Mouse (Mus musculus) frontal cortex, adult (tissue): Measurements from ENCODE around the gene Brd9.
"Not testable (repeated sequence)": the region's sequence is repeated elsewhere in the genome, so short reads cannot be mapped to it uniquely, and the experiment has no call there.

ENCODE experiments used
- ATAC-seq: cut with Nextera tagmentation; 2 replicates; pipeline ENCODE4 v1.9.2; 2017; ENCODE audit warnings: mild to moderate bottlenecking, moderate library complexity, mixed read lengths; ENCODE audit not compliant: low TSS enrichment

Gene Brd9

DNA sequence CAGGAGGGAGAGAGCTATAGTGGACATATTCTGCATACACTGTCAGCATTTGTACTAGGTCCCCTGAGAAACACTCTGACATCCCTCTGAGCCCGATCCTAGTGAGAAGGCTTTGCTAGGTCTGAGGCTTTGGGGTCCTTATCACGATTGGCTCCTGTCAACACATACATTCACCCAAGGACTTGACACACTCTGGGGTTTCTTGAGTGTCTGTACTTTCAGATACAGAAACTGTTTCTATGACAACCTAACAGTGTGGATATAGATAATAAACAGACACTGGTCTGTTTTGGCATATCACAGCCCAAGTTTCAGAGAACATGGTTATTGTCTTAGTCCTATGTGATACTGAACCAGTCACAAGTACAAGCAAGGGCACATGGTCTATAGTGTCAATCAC, 53.1 kb downstream of the Brd9 start:
- ATAC-seq: no peak

DNA sequence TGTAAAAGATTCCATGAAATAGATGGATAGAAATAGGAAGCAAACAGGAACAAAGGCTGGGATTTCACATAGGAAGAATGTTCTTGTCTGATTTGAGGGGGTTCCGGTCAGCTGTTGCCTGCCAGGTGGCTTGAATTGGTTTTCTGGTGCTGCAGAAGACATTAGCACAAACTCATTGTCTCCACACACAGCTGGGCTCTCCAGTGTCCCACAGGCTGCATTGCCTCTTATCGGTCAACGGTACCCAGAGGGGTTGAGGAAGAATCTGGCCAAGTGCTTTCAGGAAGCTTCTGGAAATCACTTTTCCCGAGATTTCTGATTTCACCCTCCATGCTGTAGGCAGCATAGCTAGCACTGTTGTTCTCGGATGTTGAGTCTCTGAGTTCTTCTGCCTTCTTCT, 53.7 kb downstream of the Brd9 start:
- ATAC-seq: no peak

DNA sequence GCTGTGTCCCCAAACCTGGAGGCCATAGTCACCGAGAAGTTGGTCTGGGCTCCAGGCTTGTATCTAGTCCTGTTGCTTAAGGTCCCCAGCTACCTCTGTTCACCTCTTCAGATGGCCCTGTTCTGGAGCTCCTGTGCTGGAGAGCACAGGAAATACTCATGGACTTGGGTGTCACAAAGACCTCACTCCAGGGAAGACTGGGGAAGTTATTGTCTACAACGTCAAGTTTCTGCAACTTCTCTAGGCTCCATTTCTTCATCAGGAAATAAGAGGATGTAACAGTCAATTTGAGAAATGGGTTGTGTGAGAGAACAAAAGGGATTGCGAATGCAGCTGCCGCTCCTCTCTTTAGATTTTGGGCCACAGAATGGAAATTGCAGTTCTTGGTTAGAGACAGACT, 58.8 kb downstream of the Brd9 start:
- ATAC-seq: no peak

DNA sequence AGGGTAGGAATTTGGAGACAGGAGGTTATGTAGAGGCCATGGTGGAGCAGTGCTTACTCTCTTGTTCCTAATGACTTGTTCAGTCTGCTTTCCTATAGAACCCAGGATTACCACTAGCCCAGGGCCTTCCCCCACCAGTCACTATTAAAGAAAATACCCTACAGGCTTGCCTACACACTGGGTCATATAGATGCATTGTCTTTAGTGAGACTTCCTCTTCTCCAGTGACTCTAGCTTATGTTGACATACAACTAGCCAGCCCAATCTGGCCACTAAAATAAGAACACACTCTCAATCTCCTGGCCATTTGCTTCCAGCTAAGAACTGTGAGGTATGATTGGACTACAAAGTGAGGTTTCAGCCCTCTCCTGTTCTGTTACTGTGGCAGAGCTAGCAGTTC, 62.9 kb downstream of the Brd9 start:
- ATAC-seq: peak; percentile 18; the same call in 1 of the 2 replicates

DNA sequence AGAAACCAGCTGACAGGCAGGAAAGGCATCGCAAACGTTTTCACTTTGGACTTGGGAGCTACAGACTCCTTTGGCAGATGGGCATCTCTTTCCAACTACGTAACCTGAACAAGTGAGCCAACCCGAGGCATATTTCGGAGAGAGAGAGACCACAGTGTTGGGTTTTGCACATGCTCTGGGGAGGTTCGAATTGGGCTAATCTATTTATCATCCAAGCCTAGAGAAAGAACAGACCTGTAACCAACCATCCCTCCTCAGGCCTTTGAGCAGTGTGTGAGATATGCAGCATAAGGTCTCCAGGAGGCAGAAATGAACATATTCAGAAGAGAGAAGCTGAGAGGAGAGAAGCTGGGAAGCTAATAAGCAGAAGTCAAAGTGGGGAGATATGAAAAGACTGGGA, 63.4 kb downstream of the Brd9 start:
- peak; percentile 87 for ATAC-seq

DNA sequence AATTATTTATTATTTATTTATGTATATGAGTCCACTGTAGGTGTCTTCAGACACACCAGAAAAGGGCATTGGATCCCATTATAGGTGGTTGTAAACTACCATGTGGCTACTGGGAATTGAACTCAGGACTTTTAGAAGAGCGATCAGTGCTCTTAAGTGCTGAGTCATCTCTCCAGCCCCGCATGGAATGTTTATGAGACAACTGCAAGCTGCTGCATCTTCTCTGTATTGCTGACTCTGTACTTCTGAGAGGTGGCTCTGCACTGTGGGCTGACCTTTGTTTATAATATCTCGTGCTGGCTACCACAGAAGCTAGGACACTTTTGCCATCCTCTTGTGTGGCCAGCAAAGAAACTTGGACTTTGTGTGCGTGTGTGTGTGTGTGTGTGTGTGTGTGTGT, 63.9 kb downstream of the Brd9 start:
- ATAC-seq: 0 out of 2 replicates have a peak, but pooled peaks have one; percentile 24

DNA sequence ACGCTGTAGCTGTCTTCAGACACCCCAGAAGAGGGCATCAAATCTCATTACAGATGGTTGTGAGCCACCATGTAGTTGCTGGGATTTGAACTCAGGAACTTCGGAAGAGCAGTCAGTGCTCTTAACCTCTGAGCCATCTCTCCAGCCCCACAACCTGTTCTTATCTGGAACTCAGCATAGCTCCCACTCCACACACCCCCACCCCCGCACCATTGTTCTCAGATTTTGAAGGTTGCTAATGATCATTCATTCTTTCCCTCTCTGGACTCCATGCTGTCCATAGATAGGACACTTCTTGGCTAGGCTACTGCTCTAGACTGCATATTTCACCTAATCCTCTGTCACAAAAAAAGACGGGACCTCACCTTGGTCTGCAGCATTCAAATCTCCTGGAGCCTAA, 69.3 kb downstream of the Brd9 start:
- ATAC-seq: not testable (repeated sequence)

DNA sequence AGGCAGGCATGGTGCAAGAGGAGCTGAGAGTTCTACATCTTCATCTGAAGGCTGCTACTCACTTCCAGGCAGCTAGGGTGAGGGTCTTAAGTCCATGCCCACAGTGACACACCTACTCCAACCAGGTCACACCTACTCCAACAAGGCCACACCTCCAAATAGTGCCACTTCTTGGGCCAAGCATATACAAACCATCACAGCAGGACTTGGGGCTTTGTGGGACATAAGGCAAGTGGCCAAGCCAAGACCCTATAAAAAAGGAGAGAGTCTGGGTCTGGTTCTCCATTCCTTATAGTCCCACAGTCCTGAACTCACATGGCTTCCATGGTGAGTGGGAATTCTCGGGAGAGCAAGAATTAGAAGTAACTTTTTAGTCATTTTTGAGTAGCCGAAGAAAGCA, 70.6 kb downstream of the Brd9 start:
- ATAC-seq: not testable (repeated sequence)

DNA sequence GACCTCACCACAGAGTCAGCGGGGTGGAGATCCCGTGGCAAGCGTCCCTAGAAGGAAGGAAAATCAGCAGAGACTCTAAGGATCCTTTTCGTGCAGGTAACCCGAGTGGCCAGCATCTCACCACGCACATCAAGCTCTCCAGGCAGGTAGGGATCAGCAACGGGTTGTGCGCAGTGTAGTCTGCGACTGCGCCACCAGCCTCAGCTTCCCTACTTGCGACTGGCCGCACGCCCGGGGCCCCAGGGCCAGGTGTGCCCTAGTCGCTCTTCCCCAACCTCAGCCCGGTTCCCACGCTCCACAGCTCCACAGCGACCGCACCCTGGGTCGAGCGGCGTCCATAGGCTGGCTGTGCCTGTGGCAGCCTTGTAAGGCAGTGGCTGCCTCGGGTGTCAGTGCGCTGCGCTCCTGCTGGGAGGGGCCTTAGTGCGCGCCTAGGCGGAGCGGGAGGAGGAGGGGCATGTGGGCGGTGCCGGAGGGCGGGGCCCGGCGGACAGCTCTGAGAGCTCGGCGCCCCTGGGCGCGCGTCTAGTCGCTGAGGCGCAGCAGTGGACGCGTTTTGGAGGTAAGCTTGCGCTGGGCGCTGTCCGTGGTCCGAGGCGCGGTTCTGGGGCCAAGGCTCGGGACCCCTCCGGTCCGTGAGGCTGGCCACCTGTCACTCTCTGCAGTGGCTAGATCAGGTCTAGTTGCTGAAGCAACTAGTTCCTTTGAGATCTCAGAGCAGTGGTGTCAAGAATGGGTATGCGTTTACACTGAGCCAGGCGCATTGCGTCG, 71.5 kb downstream of the Brd9 start, which contains the start of gene Tppp:
TSS of gene Tppp (plus strand) at position 460 of the 771 bp plus-strand sequence.
- peak; percentile 75 for ATAC-seq

DNA sequence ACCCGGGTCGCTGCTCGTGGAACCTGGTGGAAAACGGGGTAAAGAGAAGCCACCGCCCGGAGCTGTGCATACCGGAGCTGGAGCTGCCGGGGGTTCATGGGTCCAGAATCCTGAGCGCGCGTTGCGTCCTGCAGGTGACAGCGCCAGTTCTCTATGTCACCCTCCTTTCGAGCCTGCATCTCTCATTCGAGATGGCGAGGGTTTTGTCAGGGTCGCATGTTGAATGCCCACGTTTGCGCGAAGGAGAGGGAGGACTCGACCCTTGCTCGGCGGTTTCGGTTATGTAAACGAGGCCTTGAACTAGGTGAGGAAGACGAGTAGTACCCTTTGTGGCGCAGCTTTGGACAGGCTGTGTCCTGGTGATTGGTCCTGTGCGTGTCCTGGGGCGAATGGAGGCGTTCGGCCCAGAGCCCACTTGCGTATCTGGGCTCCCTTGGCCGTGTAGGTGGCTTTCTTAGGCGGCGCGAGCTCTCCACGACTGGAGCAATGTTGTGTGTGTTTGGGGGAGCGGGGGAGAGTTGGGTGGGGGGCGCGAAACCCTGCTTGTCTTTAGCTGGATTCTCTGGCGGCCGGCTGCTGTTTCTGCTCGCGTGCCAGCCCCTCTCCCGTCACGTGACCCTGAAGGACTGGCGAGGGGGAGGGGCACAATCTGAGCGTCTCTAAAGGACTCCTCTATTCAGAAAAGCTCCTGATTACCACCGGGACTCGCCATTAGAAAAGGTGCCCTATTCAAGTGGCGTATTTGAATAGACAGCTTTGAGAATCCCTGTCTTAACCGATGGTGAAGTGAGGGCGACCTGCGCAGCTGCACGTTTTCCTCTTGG, 72.4 kb downstream of the Brd9 start:
- ATAC-seq: peak; percentile 17
